Mouse (Mus musculus): ENCODE results near the gene Nap1l1. TPM values are rescaled to one million over a fixed set of nuclear protein-coding genes. Genes with fewer than 3 reads are reported as not detected.

The Nap1l1 gene
- polyA plus RNA-seq, 2 experiments = 103 to 117 TPM

- H3K9me3 ChIP-seq (ENCODE audit: control insufficient read depth, low read length) = no peaks in the 10 kb centered on the region
- H3K27me3 ChIP-seq (ENCODE audit: control insufficient read depth, insufficient read depth, low read length) = no peaks in the 10 kb centered on the region
- no peak for ATAC-seq (ENCODE audit: insufficient read depth)
- DNase-seq (ENCODE audit: low read depth in 3 of 3, low spot score in 3 of 3) = no peak
- 65% methylated on average over 4 of the region's 4 CpGs for WGBS (ENCODE audit: insufficient replicate concordance)
- H3K9ac ChIP-seq (replicated peaks) = no peak overlapping the region
- no peak overlapping the region for H3K4me2 ChIP-seq (ENCODE audit: low read depth)
- H3K36me3 ChIP-seq (replicated peaks; ENCODE audit: control insufficient read depth, insufficient read depth, low read depth) = no peaks in the 10 kb centered on the region
- H3K27ac ChIP-seq = no peak overlapping the region
- H3K4me3 ChIP-seq (ENCODE audit: insufficient read depth in 1 of 2, low read depth in 2 of 2, low read length in 2 of 2) = no peak overlapping the region
- TF ChIP-seq CTCF (IDR thresholded peaks at IDR 0.05; ENCODE audit: low read depth) (no peak), EP300 (IDR thresholded peaks at IDR 0.05; ENCODE audit: low read depth) (no peak)
- H3K4me1 ChIP-seq (replicated peaks; ENCODE audit: control insufficient read depth in 2 of 2, insufficient read depth in 2 of 2, low read length in 1 of 2) = peaks cover 0 to 17% of the 10 kb centered on the region in 2 experiments; a peak in 2 of 4 replicates
Measured at GRCm38 (mm10) chr10:111518350-111518749, 45.3 kb downstream of the Nap1l1 start.

GRCm38 (mm10) chr10:111519620-111520370 lies 46.8 kb downstream of the Nap1l1 start:
- H3K9ac ChIP-seq (replicated peaks) = no peak overlapping the region
- H3K9me3 ChIP-seq (ENCODE audit: control insufficient read depth, low read length) = no peaks in the 10 kb centered on the region
- no peaks in the 10 kb centered on the region for H3K36me3 ChIP-seq (replicated peaks; ENCODE audit: control insufficient read depth, insufficient read depth, low read depth)
- no peak overlapping the region for H3K4me3 ChIP-seq (ENCODE audit: insufficient read depth in 1 of 2, low read depth in 2 of 2, low read length in 2 of 2)
- peak overlapping the region; percentile 14 for H3K4me2 ChIP-seq (ENCODE audit: low read depth)
- WGBS (ENCODE audit: insufficient replicate concordance) = 45% methylated on average over 24 of the region's 24 CpGs
- peaks cover 0 to 17% of the 10 kb centered on the region in 2 experiments; a peak in 2 of 4 replicates for H3K4me1 ChIP-seq (replicated peaks; ENCODE audit: control insufficient read depth in 2 of 2, insufficient read depth in 2 of 2, low read length in 1 of 2)
- H3K27ac ChIP-seq = no peak overlapping the region
- TF ChIP-seq CTCF (IDR thresholded peaks at IDR 0.05; ENCODE audit: low read depth) (no peak), EP300 (IDR thresholded peaks at IDR 0.05; ENCODE audit: low read depth) (no peak)
- H3K27me3 ChIP-seq (ENCODE audit: control insufficient read depth, insufficient read depth, low read length) = no peaks in the 10 kb centered on the region
- DNase-seq (ENCODE audit: low read depth in 3 of 3, low spot score in 3 of 3) = no peak
- no peak for ATAC-seq (ENCODE audit: insufficient read depth)

DNA sequence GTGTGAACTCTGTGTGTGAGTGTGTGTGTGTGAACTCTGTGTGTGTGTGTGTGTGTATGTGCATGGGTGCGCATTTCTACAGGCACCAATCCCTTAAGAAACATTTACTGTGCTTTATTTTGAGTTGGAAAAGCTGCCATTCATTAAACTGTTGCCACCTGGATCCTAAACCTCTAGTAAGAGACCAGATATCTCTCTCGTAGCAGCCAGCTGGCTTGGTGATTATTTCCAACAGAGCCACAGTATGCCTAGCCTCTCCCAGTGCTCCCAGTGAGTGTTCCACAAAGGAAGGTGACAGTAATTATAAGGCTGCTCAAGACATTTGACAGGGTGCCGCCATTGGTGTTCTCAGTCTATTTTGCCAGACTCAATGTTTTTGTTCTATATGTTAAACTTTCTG lies 47.6 kb downstream of the Nap1l1 start:
- 74% methylated on average over 3 of the region's 3 CpGs for WGBS (ENCODE audit: insufficient replicate concordance)
- ATAC-seq (ENCODE audit: insufficient read depth) (no peak), DNase-seq (ENCODE audit: low read depth in 3 of 3, low spot score in 3 of 3) (no peak)
- H3K9ac ChIP-seq (replicated peaks) = no peak overlapping the region
- H3K4me2 ChIP-seq (ENCODE audit: low read depth) = no peak overlapping the region
- H3K4me1 ChIP-seq (replicated peaks; ENCODE audit: control insufficient read depth in 2 of 2, insufficient read depth in 2 of 2, low read length in 1 of 2) = peaks cover 0 to 12% of the 10 kb centered on the region in 2 experiments; a peak in 2 of 4 replicates
- no peaks in the 10 kb centered on the region for H3K9me3 ChIP-seq (ENCODE audit: control insufficient read depth, low read length)
- no peaks in the 10 kb centered on the region for H3K27me3 ChIP-seq (ENCODE audit: control insufficient read depth, insufficient read depth, low read length)
- H3K36me3 ChIP-seq (replicated peaks; ENCODE audit: control insufficient read depth, insufficient read depth, low read depth) = no peaks in the 10 kb centered on the region
- H3K27ac ChIP-seq = no peak overlapping the region
- H3K4me3 ChIP-seq (ENCODE audit: insufficient read depth in 1 of 2, low read depth in 2 of 2, low read length in 2 of 2) = no peak overlapping the region
- TF ChIP-seq EP300 (IDR thresholded peaks at IDR 0.05; ENCODE audit: low read depth) = no peak
- TF ChIP-seq CTCF (IDR thresholded peaks at IDR 0.05; ENCODE audit: low read depth) = no peak

- Histone ChIP-seq H3K4me3 (ENCODE audit: insufficient read depth in 1 of 2, low read depth in 2 of 2, low read length in 2 of 2) (no peak overlapping the region), H3K4me2 (ENCODE audit: low read depth) (no peak overlapping the region), H3K27me3 (ENCODE audit: control insufficient read depth, insufficient read depth, low read length) (no peaks in the 10 kb centered on the region), H3K9ac (replicated peaks) (no peak overlapping the region), H3K9me3 (ENCODE audit: control insufficient read depth, low read length) (no peaks in the 10 kb centered on the region), H3K36me3 (replicated peaks; ENCODE audit: control insufficient read depth, insufficient read depth, low read depth) (no peaks in the 10 kb centered on the region), H3K4me1 (replicated peaks; ENCODE audit: control insufficient read depth in 2 of 2, insufficient read depth in 2 of 2, low read length in 1 of 2) (peaks cover 0 to 3% of the 10 kb centered on the region in 2 experiments; a peak in 2 of 4 replicates), H3K27ac (no peak overlapping the region)
- WGBS (ENCODE audit: insufficient replicate concordance) = 54% methylated on average over 4 of the region's 4 CpGs
- TF ChIP-seq EP300 (IDR thresholded peaks at IDR 0.05; ENCODE audit: low read depth) (no peak), CTCF (IDR thresholded peaks at IDR 0.05; ENCODE audit: low read depth) (no peak)
- ATAC-seq (ENCODE audit: insufficient read depth) = no peak
- no peak for DNase-seq (ENCODE audit: low read depth in 3 of 3, low spot score in 3 of 3)
Measured at GRCm38 (mm10) chr10:111521636-111522035, 48.6 kb downstream of the Nap1l1 start.

DNA sequence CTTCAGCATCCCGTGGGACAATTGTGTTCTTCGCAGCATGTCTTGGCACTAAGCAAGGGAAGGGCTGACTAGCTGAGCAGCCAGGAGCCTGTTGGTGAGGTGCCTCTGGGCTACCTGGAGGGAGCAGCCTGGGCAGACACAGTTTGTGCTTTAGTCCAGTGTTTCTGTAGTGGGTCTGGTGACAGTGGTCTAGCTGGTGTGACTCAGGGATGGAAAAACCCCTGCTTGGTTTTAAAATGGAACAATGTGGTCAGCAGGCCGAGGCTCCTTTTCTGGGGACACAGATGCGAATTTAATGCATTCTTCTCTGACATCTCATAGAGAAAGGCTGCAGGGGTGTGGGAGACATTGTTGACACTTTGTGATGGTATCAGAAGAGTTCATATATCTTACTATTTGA lies 49.2 kb downstream of the Nap1l1 start:
- Histone ChIP-seq H3K4me1 (replicated peaks; ENCODE audit: control insufficient read depth in 2 of 2, insufficient read depth in 2 of 2, low read length in 1 of 2) (peaks cover 0 to 6% of the 10 kb centered on the region in 2 experiments; a peak in 2 of 4 replicates), H3K9me3 (ENCODE audit: control insufficient read depth, low read length) (no peaks in the 10 kb centered on the region), H3K9ac (replicated peaks) (no peak overlapping the region), H3K27ac (no peak overlapping the region), H3K4me2 (ENCODE audit: low read depth) (no peak overlapping the region), H3K36me3 (replicated peaks; ENCODE audit: control insufficient read depth, insufficient read depth, low read depth) (no peaks in the 10 kb centered on the region), H3K27me3 (ENCODE audit: control insufficient read depth, insufficient read depth, low read length) (no peaks in the 10 kb centered on the region), H3K4me3 (ENCODE audit: insufficient read depth in 1 of 2, low read depth in 2 of 2, low read length in 2 of 2) (no peak overlapping the region)
- ATAC-seq (ENCODE audit: insufficient read depth) (no peak), DNase-seq (ENCODE audit: low read depth in 3 of 3, low spot score in 3 of 3) (no peak)
- 64% methylated on average over 4 of the region's 4 CpGs for WGBS (ENCODE audit: insufficient replicate concordance)
- TF ChIP-seq EP300 (IDR thresholded peaks at IDR 0.05; ENCODE audit: low read depth) (no peak), CTCF (IDR thresholded peaks at IDR 0.05; ENCODE audit: low read depth) (no peak)

All from liver, embryonic 14.5 days (tissue).